Mouse (Mus musculus): ENCODE data around the gene Smad5. TPM values are rescaled to one million over a fixed set of nuclear protein-coding genes. Genes with fewer than 3 reads are reported as not detected.

Gene Smad5
- polyA plus RNA-seq, 1 experiment from 2014 or later = 30.6 TPM

GRCm38 (mm10) chr13:56766211-56766610 lies 63.4 kb downstream of the Smad5 start:
- Histone ChIP-seq H3K4me3 (no peak overlapping the region), H3K27me3 (ENCODE audit: low read depth, poor library complexity, severe bottlenecking) (peaks cover 53% of the 10 kb centered on the region), H3K4me1 (peaks cover 46% of the 10 kb centered on the region), H3K36me3 (no peaks in the 10 kb centered on the region), H3K9me3 (replicated peaks) (no peaks in the 10 kb centered on the region), H3K27ac (replicated peaks) (no peak overlapping the region)
- no peak for DNase-seq (ENCODE audit: low spot score)
- 71% methylated on average over 5 of the region's 5 CpGs for WGBS

DNA sequence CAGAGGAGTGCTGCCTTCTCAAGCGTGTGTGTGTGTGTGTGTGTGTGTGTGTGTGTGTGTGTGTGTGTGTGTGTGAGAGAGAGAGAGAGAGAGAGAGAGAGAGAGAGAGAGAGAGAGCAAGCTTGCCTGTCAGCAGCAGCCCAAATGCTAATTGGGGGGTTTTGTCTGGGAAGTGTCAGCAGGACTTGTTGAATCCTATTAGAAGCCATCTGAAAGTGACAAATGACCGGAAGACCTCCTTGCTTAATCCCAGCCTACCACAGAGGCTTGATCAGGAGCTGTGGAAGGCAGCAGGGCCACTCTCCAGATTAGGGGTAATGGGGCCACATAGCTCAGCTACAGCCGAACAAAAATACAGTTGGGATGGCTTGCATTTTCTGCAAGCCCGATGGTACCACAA lies 66.6 kb downstream of the Smad5 start:
- Histone ChIP-seq H3K36me3 (no peaks in the 10 kb centered on the region), H3K27me3 (ENCODE audit: low read depth, poor library complexity, severe bottlenecking) (peaks cover 26% of the 10 kb centered on the region), H3K27ac (replicated peaks) (peak overlapping the region; percentile 55), H3K4me3 (no peak overlapping the region), H3K4me1 (peaks cover 47% of the 10 kb centered on the region), H3K9me3 (replicated peaks) (no peaks in the 10 kb centered on the region)
- no peak for DNase-seq (ENCODE audit: low spot score)
- WGBS = 24% methylated on average over 4 of the region's 4 CpGs

- Histone ChIP-seq H3K36me3 (no peaks in the 10 kb centered on the region), H3K9me3 (replicated peaks) (no peaks in the 10 kb centered on the region), H3K4me1 (peaks cover 54% of the 10 kb centered on the region), H3K4me3 (no peak overlapping the region), H3K27ac (replicated peaks) (peak overlapping the region; percentile 55), H3K27me3 (ENCODE audit: low read depth, poor library complexity, severe bottlenecking) (peaks cover 26% of the 10 kb centered on the region)
- WGBS = 50% methylated on average over 1 of the region's 1 CpGs
- peak; percentile 23 for DNase-seq (ENCODE audit: low spot score)
These were observed 67.3 kb downstream of the Smad5 start for GRCm38 (mm10) chr13:56770136-56770578.

GRCm38 (mm10) chr13:56770786-56771185 lies 68.0 kb downstream of the Smad5 start:
- Histone ChIP-seq H3K4me3 (no peak overlapping the region), H3K27ac (replicated peaks) (peak overlapping the region; percentile 9; the same call in 1 of the 2 replicates), H3K4me1 (peaks cover 49% of the 10 kb centered on the region), H3K36me3 (no peaks in the 10 kb centered on the region), H3K9me3 (replicated peaks) (no peaks in the 10 kb centered on the region), H3K27me3 (ENCODE audit: low read depth, poor library complexity, severe bottlenecking) (peaks cover 22% of the 10 kb centered on the region)
- DNase-seq (ENCODE audit: low spot score) = no peak
- WGBS = 66% methylated on average over 5 of the region's 5 CpGs

DNA sequence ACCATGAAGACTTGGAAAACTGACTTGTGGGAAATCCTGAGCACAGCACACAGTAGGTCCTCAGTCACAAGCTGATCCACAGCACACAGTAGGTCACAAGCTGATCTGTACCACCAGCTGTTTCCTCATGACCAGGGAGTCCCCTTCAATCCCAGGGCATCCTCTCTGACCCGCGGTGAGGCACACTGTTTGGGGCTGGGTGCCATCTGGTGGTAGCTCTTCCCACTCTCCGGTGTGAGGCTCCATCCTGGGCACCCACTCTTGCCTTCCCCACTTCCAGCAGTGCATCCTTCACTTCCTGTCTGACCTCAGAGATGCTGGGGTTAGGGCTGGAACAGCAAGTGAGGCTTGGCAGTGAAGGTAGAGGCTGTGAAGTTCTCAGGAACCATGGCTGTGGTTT lies 69.8 kb downstream of the Smad5 start:
- Histone ChIP-seq H3K27me3 (ENCODE audit: low read depth, poor library complexity, severe bottlenecking) (peaks cover 14% of the 10 kb centered on the region), H3K4me3 (no peak overlapping the region), H3K36me3 (no peaks in the 10 kb centered on the region), H3K4me1 (peaks cover 44% of the 10 kb centered on the region), H3K9me3 (replicated peaks) (no peaks in the 10 kb centered on the region), H3K27ac (replicated peaks) (no peak overlapping the region)
- DNase-seq (ENCODE audit: low spot score) = no peak
- 55% methylated on average over 3 of the region's 3 CpGs for WGBS

- Histone ChIP-seq H3K4me3 (no peak overlapping the region), H3K36me3 (no peaks in the 10 kb centered on the region), H3K27me3 (ENCODE audit: low read depth, poor library complexity, severe bottlenecking) (peaks cover 7% of the 10 kb centered on the region), H3K4me1 (peaks cover 44% of the 10 kb centered on the region), H3K27ac (replicated peaks) (peak overlapping the region; percentile 61; the same call in 1 of the 2 replicates), H3K9me3 (replicated peaks) (no peaks in the 10 kb centered on the region)
- DNase-seq (ENCODE audit: low spot score) = no peak
- 60% methylated on average over 14 of the region's 14 CpGs for WGBS
These were observed 70.6 kb downstream of the Smad5 start for GRCm38 (mm10) chr13:56773262-56773870.

DNA sequence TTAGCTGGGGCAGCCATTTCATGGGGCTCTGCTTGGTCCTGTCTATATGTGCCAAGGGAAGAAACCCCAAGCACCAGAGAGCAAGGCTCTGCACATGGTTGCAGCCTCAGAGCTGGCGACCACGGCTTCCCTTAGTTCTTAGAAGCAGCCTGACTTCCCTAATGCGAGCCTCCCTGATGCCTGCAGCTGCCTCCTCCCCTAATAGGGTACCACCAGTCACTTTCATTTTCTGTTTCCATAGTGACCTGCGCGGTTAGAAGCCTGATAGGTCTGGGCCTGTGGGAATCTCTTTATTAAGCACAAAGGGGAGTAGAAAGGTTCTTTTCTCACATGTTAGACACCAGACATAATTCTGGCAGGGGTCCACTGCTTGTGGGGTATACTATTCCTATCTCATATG lies 71.5 kb downstream of the Smad5 start:
- peaks cover 4% of the 10 kb centered on the region; the same call in 1 of the 2 replicates for H3K27me3 ChIP-seq (ENCODE audit: low read depth, poor library complexity, severe bottlenecking)
- WGBS = 47% methylated on average over 5 of the region's 5 CpGs
- H3K27ac ChIP-seq (replicated peaks) = peak overlapping the region; percentile 61
- peaks cover 35% of the 10 kb centered on the region for H3K4me1 ChIP-seq
- no peaks in the 10 kb centered on the region for H3K36me3 ChIP-seq
- no peak overlapping the region for H3K4me3 ChIP-seq
- DNase-seq (ENCODE audit: low spot score) = no peak
- no peaks in the 10 kb centered on the region for H3K9me3 ChIP-seq (replicated peaks)

DNA sequence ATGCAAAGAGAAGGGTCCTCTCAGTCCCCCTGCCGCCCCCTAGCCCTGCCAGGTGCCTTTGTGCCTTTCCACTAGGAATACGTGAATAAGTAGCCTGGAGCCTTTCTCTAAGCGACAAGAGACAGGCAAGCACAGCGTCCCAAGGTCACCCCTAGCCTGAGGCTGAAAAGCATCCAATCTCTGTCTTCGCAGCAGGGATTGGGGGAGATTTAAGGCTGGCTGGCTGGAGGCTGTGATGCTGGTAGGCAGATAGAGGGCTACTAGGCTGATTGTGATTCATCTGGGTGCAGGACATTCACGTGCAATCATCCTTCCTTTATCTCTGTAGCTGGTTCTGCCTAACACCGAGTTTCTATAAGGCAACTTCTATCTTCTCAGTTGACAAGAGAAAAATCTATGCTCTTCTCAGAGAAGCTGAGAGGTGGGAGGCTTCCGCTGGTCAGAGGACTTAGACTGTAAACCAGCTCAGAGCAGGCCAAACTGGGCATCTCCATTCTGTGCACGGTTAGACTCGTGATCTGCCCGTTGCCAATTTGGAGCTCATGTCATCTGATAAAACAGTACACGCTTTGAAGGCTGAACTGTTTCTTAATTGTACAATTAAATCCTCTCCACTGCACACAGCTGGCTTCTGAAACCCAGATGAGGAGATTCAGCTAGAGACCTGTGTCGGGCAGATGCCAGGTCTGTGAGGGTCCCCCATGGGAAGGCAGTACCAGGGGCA lies 78.1 kb downstream of the Smad5 start:
- peak overlapping the region; percentile 46; the same call in 1 of the 2 replicates for H3K27ac ChIP-seq (replicated peaks)
- peaks cover 4% of the 10 kb centered on the region; the same call in 1 of the 2 replicates for H3K9me3 ChIP-seq (replicated peaks)
- 74% methylated on average over 13 of the region's 13 CpGs for WGBS

DNA sequence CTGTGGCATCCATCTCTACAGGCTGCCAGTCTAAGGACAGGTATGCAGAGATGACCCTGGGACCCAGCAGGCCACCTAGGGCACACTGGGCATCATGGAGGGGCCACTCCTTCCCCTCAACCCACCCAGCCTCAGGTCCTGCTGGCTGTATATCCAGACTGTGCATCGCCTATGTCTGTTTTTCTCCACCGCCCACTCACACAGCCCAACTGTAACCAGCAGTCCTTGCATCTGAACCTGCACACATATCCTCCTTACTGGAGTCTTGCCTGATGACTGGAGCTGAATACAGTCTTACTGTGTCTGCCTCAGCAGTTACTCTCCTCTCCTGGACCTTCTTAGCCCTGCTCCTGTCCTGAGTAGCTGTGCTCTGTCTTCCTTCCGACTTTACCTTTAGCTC lies 78.9 kb downstream of the Smad5 start:
- Histone ChIP-seq H3K4me3 (no peak overlapping the region), H3K27me3 (ENCODE audit: low read depth, poor library complexity, severe bottlenecking) (peaks cover 4% of the 10 kb centered on the region; the same call in 1 of the 2 replicates), H3K4me1 (peaks cover 13% of the 10 kb centered on the region), H3K9me3 (replicated peaks) (peaks cover 4% of the 10 kb centered on the region; the same call in 1 of the 2 replicates), H3K27ac (replicated peaks) (no peak overlapping the region), H3K36me3 (no peaks in the 10 kb centered on the region)
- WGBS = 92% methylated on average over 3 of the region's 3 CpGs
- no peak for DNase-seq (ENCODE audit: low spot score)

More for the DNA sequence above, 78.1 kb downstream of the Smad5 start:
- Histone ChIP-seq H3K4me1 (peaks cover 13% of the 10 kb centered on the region), H3K27me3 (ENCODE audit: low read depth, poor library complexity, severe bottlenecking) (peaks cover 4% of the 10 kb centered on the region; the same call in 1 of the 2 replicates), H3K4me3 (no peak overlapping the region), H3K36me3 (no peaks in the 10 kb centered on the region)
- DNase-seq (ENCODE audit: low spot score) = no peak

DNA sequence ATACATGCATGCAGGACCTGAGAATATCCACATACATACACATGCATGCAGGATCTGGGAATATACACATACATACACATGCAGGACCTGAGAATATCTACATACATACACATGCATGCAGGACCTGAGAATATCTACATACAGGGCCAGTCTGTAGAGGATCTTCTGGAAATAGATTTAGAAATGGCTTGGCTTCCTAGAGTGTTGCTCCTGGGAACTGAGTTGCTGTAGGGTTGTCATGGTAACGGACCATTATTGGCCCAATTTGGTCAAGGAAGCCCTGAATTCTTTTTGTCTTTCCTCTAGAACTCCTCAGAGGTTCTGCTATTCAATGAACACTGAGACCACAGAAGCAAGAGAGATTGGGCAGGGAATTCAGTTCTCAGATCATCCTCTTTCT lies 79.8 kb downstream of the Smad5 start:
- peaks cover 4% of the 10 kb centered on the region; the same call in 1 of the 2 replicates for H3K27me3 ChIP-seq (ENCODE audit: low read depth, poor library complexity, severe bottlenecking)
- WGBS = 86% methylated on average over 1 of the region's 1 CpGs
- peaks cover 4% of the 10 kb centered on the region; the same call in 1 of the 2 replicates for H3K9me3 ChIP-seq (replicated peaks)

DNA sequence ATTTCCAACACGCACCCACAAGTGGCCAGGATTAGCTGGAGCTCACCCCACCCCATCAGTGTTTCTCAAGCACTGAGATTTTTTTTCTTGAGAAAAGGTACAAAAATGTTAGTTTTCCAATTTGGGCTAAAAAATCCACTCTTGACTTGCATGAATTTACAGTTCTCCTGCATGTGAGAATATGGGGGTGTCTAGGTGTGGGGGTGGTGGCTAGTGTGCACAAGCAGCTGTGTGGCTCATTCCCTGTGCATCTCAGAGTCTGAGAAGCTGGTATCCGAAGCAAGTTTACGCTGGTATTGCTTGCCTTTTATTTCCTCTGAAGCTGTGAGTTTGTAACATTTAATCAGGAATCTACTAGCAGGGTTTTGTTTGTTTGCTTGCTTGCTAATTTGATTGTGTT lies 87.9 kb downstream of the Smad5 start:
- 85% methylated on average over 3 of the region's 3 CpGs for WGBS
- Histone ChIP-seq H3K9me3 (replicated peaks) (no peaks in the 10 kb centered on the region), H3K4me1 (peaks cover 21% of the 10 kb centered on the region), H3K27me3 (ENCODE audit: low read depth, poor library complexity, severe bottlenecking) (no peaks in the 10 kb centered on the region; the same call in 1 of the 2 replicates), H3K36me3 (no peaks in the 10 kb centered on the region), H3K27ac (replicated peaks) (no peak overlapping the region), H3K4me3 (no peak overlapping the region)
- DNase-seq (ENCODE audit: low spot score) = no peak

More for the DNA sequence above, 79.8 kb downstream of the Smad5 start:
- Histone ChIP-seq H3K4me1 (peaks cover 13% of the 10 kb centered on the region), H3K27ac (replicated peaks) (no peak overlapping the region), H3K4me3 (no peak overlapping the region), H3K36me3 (no peaks in the 10 kb centered on the region)
- no peak for DNase-seq (ENCODE audit: low spot score)
